Mouse (Mus musculus): Measurements from ENCODE around the gene Camkv.

Camkv gene
- long read RNA-seq, experiment 1, partial matches to known transcripts: 0 of 1 reads
- long read RNA-seq, experiment 1, other reads (novel, unspliced or antisense): 0 of 1 reads
- long read RNA-seq, experiment 2: 0 reads

DNA sequence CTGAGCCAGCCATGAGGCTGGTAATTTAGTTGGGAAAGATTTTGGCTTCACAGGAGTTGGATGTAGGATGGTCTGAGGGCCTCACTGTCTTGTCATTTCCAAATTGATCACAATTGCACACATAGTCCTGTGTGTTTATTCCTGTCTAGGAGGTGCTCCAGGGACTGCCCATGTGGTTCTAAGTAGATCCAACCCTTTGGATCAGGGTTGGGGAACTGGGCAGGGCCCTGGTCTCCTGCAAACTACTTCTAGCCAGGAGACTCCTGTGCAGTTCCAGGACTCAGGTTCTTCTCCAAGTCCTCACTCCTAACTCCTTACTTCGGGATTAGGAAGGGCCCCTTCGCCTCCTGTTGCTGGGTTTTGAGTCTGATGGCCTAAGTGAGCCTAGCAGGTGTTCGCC, at the start of gene Camkv:
Gene Camkv, plus strand, starts transcription at position 301 of the 400 bp plus-strand sequence.
- intact Hi-C loops (cut with DNase I): no loop called here

DNA sequence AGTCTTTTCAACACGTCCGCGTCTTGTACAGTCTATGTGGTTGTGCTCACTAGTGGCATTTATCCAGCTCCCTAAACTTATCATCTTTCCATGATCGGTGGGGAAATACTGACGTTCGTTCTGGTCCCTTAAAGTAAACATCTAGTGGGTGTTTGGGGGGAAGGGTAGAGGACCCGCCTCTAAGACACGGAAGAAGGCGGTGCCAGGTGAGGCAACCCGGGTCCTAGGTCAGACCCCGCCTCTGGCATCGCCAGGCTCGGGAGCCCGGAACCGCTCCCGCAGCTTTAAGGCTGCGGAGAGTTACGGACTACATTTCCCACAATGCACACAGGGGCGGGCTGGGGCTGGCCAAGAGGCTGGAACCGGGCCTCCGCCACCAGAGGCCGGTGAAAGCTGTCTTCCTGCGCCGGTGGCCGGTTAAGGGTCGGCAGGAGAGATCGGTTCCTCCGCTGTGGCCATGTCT, 47.6 kb upstream of the Camkv start, which contains the start of gene Mon1a:
Gene Mon1a, plus strand, starts transcription at position 348 of the 463 bp plus-strand sequence.
- intact Hi-C loops (cut with DNase I): no loop called here

DNA sequence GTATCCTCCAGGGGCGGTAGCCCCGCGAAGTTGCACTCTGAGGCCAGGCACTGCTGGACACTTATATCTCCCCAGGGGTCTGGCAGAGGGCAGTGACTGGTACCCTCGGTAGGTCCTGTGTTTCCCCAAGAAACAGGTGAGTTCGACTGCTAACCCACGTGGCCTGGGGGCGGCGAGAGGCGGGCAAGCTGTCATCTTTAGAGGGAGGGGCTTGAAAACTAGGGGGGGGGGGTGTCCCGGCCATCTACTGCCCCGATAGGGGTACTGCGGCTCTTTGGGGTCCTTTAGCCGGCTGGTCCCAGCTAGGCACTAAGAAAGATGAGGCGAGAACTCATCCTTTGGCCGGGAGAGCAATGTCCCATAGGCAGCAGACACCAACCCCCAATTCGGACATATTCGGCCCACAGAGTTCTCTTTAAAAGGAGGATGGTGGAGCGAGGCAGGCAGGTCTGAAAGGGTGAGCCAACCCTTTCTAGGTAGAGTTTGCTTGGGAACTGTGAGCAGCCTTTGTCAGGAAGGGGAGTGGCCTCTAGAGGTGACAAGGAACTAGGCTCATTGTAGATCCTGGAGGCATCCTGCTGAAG, 47.1 kb upstream of the Camkv start:
- intact Hi-C loops (cut with DNase I): no loop called here

DNA sequence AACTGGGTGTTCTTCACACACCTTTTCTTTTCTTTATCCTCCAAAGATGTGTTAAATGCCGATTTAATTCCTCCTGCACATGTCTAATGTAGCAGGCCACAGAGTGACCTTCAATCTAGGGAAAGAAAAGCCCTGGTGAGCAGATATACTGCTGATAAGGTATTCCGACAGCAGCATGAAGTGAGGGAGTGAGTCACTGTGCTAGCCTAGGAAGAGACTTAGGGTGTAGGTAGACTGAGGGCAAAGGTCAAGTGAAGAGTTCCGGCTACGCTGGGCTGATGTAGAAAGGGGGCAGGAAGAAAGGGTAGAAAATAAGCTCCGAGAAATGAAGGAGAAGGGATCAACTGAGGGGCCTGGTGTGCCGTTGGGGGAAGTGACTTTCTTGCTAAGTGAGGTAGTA, 45.2 kb upstream of the Camkv start:
- intact Hi-C loops (cut with DNase I): no loop called here

DNA sequence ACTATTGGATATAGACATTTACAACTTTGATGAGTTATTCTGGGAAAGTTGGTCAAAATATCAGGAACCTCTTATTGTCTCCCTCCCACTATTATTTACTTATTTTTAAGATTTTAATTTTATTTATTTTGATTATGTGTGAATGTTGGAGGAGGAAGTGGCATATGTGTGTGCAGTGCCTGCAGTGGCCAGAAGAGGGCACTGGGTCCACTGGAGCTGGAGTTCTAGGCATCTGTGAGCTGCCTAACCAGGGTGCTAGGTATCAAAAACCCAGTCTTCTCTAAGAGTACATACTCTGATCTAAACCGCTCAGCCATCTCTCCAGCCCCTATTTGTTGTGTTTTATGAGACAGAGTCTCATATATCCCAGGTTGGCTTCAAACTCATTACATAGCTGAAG, 44.5 kb upstream of the Camkv start:
- intact Hi-C loops (cut with DNase I): no loop called here

DNA sequence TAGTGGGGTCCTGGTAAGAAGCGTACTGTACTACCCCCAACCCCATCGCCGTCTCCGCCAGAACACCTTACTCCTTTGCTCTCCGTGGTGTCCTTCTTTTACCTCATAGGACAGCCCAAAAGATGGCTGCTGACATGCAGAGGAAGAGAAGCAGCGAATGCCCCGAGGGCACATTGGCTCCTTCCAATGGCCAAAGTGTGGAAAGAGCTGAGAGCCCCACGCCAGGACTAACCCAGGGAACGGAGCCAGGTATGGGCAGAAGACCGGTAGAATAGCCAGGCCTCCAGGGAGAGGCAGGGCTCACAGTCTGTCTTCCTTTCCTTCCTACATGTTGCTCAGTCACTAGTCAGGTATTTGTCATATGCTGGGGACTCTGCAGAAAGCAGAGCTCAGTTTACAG, 36.9 kb upstream of the Camkv start:
- intact Hi-C loops (cut with DNase I): no loop called here

DNA sequence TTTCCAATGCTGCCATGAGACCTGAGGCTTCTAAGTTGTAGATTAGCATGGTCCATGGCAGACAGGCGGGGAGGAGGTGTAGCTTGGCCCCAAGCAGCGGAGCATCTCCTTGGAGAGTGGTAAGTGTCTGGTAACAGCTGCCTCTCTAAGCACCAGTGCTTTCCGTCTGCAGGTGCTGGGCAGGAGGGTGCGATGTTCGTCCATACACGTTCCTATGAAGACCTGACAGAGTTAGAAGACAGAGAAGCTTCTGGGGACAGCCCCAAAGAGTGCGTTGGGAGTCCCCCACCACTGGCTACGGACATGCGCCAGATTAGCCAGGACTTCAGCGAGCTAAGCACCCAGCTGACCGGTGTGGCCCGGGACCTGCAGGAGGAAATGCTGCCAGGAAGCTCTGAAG, 35.6 kb upstream of the Camkv start:
- intact Hi-C loops (cut with DNase I): loop anchor here (5.0 kb wide), 1 partner anchor 62 kb away; no protein-coding TSS in a partner anchor

DNA sequence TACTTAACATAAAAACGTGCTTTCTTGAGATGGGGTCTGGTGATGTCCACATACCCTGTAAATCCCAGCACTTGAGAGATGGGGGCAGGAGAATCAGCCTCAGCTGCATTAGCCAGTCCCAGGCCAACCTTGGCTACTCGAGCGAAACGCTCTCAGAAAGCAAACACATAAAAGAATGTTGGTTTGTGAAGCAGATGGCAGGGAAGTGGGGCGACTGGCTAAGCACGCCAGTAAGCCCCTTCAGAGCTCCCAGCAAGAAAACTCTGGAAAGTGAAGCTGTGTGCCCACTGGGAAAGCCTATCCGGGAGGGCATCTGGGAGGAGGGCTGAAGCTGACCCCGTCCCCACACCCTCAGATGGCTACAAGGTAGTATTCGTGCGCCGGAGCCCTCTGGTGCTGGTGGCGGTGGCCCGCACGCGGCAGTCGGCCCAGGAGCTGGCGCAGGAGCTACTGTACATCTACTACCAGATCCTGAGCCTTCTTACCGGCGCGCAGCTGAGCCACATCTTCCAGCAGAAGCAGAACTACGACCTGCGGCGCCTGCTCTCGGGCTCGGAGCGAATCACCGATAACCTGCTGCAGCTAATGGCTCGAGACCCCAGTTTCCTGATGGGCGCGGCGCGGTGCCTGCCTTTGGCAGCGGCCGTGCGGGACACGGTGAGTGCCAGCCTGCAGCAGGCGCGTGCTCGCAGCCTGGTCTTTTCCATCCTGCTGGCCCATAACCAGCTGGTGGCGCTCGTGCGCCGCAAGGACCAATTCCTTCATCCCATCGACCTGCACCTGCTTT, 34.4 kb upstream of the Camkv start:
- intact Hi-C loops (cut with DNase I): loop anchor here (5.0 kb wide), 1 partner anchor 61 kb away; no protein-coding TSS in a partner anchor

DNA sequence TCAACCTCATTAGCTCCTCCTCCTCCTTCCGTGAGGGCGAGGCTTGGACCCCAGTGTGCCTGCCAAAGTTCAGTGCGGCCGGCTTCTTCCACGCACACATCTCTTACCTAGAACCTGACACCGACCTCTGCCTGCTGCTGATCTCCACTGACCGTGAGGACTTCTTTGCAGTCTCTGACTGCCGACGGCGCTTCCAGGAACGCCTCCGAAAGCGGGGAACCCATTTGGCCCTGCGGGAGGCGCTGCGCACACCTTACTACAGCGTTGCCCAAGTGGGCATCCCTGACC, 33.9 kb upstream of the Camkv start:
- intact Hi-C loops (cut with DNase I): loop anchor here (5.0 kb wide), 1 partner anchor 61 kb away; no protein-coding TSS in a partner anchor

DNA sequence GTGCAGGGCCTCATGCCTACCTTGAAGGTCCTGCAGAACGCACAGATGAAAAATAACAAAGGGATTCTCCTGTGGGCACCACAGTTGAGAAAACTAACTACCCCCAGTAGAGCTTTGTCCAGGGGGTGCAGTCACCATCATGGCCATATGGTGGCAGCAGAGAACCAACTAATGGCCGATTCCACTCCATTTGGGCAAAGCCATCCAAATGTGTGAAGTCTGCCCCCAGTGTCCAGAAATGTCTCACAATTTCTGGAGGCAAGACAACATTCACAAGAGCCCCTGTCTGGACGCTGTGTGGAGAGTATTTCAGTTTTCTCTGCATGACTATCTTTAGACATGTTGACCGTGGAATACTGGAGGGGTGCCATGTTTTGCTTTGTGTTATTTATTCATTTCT, 30.7 kb upstream of the Camkv start:
- intact Hi-C loops (cut with DNase I): loop anchor here (1.0 to 5.0 kb wide), 3 partner anchors 58 to 164 kb away; partner anchors contain the start of gene Amigo3

DNA sequence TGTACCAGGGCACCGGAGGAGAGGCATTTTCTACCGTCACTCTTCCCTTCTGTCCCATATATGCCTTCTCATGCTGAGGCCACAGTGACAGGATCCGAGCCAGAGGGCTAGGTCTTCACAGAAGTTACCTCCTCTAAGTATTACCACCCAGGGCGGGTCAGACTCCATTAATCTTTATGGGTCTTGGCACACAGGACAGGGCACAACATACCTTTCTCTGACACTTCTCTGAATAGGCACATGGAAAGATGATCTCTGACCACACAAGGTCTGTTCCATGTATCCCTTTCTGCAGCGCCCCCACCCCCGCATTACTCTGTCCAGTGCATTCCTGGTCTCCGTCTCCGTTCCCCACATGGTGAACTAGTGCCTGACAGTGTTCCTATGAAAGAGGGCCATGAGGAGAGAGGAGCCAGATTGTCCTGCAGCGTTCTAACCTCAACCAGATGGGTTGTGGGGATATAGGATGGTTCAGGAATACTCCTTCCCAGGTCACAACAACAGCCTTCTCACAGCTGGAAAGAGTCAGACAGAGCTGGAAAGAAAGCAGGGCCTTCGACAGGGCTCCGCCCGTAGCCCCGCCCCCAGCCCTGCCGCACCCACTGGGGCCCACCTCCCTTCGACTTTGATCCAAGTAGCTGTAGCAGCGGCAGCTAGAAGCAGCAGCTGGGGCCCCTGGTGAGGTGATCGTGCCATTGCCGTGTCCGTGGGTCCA, 29.1 kb upstream of the Camkv start, which contains the start of gene Mst1r:
Gene Mst1r, plus strand, starts transcription at position 622 of the 715 bp plus-strand sequence.
- intact Hi-C loops (cut with DNase I): loop anchor here (5.0 kb wide), 1 partner anchor 146 kb away; the partner anchor contains the start of gene Amigo3

DNA sequence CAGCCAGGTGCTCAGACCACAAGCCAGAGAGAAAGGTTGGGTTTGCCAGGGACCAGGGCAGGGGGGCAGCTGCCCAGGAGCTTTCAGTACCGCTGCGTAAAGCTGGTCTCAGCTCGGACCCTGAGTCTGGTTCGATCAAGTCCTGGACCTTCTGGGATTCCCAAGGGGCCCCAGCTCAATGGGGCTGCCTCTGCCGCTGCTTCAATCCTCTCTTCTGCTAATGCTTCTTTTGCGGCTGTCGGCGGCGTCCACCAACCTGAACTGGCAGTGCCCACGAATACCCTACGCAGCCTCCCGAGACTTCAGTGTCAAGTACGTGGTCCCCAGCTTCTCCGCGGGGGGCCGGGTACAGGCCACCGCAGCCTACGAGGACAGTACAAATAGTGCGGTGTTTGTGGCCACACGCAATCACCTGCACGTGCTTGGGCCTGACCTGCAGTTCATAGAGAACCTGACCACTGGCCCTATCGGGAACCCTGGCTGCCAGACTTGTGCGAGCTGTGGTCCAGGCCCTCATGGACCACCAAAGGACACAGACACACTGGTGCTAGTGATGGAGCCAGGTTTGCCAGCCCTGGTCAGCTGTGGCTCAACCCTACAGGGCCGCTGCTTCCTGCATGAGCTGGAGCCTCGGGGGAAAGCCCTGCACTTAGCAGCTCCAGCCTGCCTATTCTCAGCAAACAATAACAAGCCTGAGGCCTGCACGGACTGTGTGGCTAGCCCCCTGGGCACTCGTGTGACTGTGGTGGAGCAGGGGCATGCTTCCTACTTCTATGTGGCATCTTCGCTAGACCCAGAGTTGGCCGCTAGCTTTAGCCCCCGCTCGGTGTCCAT, 28.3 kb upstream of the Camkv start:
- intact Hi-C loops (cut with DNase I): loop anchor here (5.0 kb wide), 1 partner anchor 145 kb away; the partner anchor contains the start of gene Amigo3

DNA sequence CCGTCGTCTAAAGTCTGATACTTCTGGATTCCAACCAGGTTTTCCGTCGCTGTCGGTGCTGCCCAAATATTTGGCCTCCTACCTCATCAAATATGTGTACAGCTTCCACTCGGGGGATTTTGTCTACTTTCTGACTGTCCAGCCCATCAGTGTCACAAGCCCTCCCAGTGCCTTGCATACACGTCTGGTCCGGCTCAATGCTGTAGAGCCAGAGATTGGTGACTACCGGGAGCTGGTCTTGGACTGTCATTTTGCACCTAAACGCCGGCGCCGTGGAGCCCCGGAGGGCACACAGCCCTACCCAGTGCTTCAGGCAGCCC, 27.7 kb upstream of the Camkv start:
- intact Hi-C loops (cut with DNase I): loop anchor here (5.0 kb wide), 1 partner anchor 145 kb away; the partner anchor contains the start of gene Amigo3

DNA sequence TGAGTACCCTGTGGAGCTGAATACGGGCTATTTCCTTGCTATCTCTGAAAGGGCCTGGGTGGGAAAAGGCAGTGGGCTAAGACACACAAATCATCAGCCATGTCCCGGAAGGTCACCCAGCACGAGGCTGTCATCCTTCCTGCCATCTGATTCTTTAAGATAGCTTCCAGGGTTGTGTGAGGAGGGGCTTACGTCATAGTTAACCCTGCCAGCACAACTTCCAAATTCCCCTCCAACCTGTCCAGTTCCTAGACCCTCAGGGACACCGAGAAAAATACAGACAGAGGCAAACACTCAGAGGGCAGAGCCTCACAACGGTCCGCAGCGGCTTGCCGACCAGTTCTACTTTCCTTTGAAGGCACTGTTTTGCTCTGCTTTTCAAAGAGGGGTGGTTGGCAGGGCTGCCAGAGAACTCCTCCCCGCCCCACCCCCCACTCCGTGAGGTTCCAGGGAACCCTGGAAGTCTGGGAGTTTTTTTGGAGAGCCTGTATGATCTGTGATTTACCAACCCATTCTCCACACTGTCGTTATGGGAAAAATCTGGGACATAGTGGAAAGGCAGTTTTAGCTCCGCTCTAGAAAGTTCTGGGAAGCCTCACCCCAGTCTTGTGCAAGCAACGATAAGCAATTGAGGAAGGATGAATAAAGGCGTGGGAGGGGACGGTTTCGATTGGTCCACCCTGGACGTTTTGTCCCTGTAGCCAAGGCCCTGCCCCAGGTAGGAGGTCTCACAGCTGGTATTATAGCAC, 26.9 kb upstream of the Camkv start:
- intact Hi-C loops (cut with DNase I): loop anchor here (5.0 kb wide), 1 partner anchor 144 kb away; the partner anchor contains the start of gene Amigo3

DNA sequence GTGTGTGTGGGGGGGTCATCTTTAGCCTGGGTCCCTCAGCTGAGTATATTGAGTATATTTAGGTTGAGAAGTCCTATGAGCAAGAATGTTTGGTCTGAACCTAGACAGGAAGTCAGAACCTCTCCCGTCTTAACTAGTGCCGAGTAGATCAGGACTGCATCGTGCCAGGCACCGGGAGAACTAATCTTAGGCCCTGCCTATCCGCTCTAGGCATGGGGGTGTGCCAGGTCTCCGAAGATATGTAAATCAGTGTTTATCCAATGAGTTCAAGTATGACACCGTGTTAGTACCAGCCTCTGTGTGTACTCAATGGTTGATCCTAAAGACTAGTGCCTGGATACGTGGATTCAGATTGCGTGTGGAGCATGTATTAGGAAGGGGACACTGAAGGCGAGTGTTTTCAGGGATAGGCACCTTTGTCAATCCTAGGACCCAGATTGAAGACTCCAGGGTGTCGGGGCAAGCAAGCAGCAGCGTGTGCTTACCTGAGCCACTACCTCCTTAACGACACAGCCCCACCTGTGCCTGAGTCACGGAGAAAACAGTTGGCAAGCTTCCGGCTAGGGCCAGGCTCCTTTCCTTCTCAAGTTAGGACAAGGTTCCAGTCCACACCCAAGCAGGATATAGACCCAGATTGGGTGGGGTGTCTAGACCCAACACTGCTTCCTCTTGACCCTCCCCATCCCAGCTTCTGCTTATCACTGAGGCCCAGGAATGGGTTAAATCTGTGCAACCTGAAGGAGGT, 25.3 kb upstream of the Camkv start:
- intact Hi-C loops (cut with DNase I): no loop called here

DNA sequence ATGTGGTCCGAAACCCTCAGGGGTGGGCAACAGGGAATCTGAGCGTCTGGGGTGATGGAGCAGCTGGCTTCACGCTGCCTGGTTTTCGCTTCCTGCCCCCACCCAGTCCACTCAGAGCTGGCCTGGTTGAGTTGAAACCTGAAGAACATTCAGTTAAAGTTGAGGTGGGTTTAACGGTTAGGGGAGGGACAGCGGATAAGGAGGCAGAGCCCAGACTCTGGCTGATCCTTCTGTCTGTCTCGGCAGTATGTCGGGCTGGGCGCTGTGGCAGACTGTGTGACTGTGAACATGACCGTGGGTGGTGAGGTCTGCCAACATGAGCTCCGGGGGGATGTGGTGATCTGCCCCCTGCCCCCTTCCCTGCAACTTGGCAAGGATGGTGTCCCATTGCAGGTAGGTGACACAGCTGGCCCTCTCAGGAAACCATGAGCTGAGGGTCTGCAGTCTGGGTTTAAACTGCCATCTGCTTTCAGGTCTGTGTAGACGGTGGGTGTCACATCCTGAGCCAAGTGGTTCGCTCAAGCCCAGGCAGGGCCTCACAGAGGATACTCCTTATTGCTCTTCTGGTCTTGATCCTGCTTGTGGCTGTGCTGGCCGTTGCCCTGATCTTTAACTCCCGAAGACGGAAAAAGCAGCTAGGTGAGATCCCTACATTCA, 20.6 kb upstream of the Camkv start:
- intact Hi-C loops (cut with DNase I): no loop called here

DNA sequence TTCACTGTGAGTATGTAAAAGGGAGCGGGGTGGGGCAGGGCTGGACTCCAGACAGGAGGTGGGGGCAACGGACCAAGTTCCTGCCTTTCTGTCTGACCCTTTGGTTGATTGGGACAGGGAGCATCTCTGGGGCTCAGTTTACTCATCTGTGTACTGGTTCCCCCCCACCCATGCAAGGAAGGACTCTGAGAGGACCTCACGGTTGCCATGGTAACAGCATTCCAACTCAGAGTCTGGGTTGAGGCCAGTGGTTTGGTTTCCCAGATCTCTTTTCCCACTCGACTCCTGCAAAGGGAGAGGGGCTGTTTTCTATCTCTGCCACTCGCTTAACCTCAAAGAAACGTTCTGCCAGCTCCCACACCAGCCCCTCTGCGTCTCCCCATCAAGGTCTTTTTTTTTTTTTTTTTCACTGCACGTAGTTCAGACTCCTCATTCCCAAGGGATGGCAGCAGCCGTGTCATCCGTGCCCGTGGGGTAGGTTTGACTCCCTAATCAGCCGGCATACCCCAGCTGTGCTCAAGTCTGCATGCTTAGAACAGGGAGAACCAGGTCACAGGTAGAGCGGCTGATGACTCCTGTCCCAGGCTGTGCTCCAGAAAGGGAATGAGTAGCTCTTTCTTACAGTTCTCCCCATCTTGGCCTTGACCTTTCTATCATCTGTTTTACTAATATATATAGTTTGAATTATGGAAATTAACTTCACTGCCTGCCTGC, 17.4 kb upstream of the Camkv start:
- intact Hi-C loops (cut with DNase I): no loop called here

DNA sequence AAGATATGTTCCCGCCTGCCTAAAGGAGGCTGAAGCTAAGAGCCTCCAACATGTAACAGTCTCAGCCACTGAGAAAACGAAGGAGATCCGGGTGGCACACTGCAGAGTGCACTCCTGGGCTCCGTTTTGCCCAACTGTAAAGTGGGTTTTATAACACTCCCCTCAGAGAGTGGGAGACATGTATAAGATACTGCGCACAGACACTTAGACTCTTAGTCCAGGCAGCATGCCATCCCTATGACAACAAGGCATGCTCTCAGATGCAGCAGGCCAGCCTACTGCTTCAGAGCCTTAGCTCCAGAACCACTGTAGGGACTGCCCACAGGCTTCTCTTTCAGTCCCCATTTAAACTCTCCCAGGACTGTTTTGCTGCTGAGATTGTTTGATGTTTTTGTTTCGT, 16.6 kb upstream of the Camkv start:
- intact Hi-C loops (cut with DNase I): no loop called here

Measured in adrenal gland (tissue).